In genomic region chr7:79503656-79504250, GRCm38 (mm10) we compare ENCODE assay signal across 15 mouse cellular contexts. TPM values are rescaled to one million over a fixed set of nuclear protein-coding genes. Genes with fewer than 3 reads are reported as not detected.
A peak's percentile ranks its signal among the peaks of the same experiment; 100 is the strongest.
DNase-seq lines count a peak whose midpoint lies in the region; ATAC-seq and TF ChIP-seq lines count a peak whose summit lies in the region.
"Had no signal": no experiment of that assay in that cellular context is flagged by ENCODE, and none has a peak within 500 bp of the region (broad histone marks: within the 10 kb centered on the region; RNA-seq: fewer than 3 reads in every experiment).

No protein-coding gene starts in this region.

- no peak for DNase-seq in layer of hippocampus, adult 2 months (ENCODE audit: low spot score in 2 of 2)
- no peak for DNase-seq in layer of hippocampus, adult 18-20 months (ENCODE audit: low spot score in 2 of 2)
- DNase-seq in ovary, postnatal 36 days (ENCODE audit: low spot score), result no peak
- DNase-seq: adrenal gland, postnatal 25 days; kidney, postnatal 14 days; right cerebral cortex, postnatal 4 days; thymus, postnatal 36 days had no signal

- no peaks in the 10 kb centered on the region for H3K27me3 ChIP-seq in forebrain, embryonic 13.5 days
- no peaks in the 10 kb centered on the region for H3K27me3 ChIP-seq in hindbrain, embryonic 16.5 days (replicated peaks; ENCODE audit: control insufficient read depth, insufficient read depth, low read length)
- peaks cover 71% of the 10 kb centered on the region for H3K27me3 ChIP-seq in neural tube, embryonic 13.5 days
- H3K27me3 ChIP-seq in kidney, embryonic 16.5 days (ENCODE audit: insufficient read depth, low read length), result peaks cover 100% of the 10 kb centered on the region

- H3K4me1 ChIP-seq in forebrain, embryonic 13.5 days, result peaks cover 38% of the 10 kb centered on the region
- peaks cover 22% of the 10 kb centered on the region for H3K4me1 ChIP-seq in hindbrain, embryonic 16.5 days (ENCODE audit: control insufficient read depth, insufficient read depth, low read depth, low read length)
- H3K4me1 ChIP-seq in neural tube, embryonic 13.5 days (replicated peaks), result peaks cover 56% of the 10 kb centered on the region
- peaks cover 17% of the 10 kb centered on the region for H3K4me1 ChIP-seq in kidney, embryonic 16.5 days (ENCODE audit: insufficient read depth, low read length)

- 3% methylated on average over 5 of the region's 5 CpGs for WGBS in forebrain, embryonic 13.5 days
- WGBS in hindbrain, embryonic 16.5 days, result 3% methylated on average over 5 of the region's 5 CpGs
- 4% methylated on average over 5 of the region's 5 CpGs for WGBS in neural tube, embryonic 13.5 days
- WGBS in kidney, embryonic 16.5 days, result 4% methylated on average over 5 of the region's 5 CpGs

- H3K9ac ChIP-seq in forebrain, embryonic 13.5 days, result peak overlapping the region; percentile 100
- H3K9ac ChIP-seq in hindbrain, embryonic 16.5 days (ENCODE audit: low read depth, low read length), result peak overlapping the region; percentile 98
- peak overlapping the region; percentile 100 for H3K9ac ChIP-seq in neural tube, embryonic 13.5 days
- H3K9ac ChIP-seq in kidney, embryonic 16.5 days (replicated peaks; ENCODE audit: low read length), result no peak overlapping the region
- H3K9ac ChIP-seq: limb, embryonic 15.5 days; lung, embryonic 15.5 days had no signal

- H3K4me3 ChIP-seq in layer of hippocampus, adult 2 months, result peak overlapping the region; percentile 89
- peak overlapping the region; percentile 99 for H3K4me3 ChIP-seq in forebrain, embryonic 13.5 days
- peak overlapping the region; percentile 91 for H3K4me3 ChIP-seq in hindbrain, embryonic 16.5 days (ENCODE audit: low read length)
- H3K4me3 ChIP-seq in neural tube, embryonic 13.5 days, result peak overlapping the region; percentile 89
- H3K4me3 ChIP-seq in kidney, embryonic 16.5 days (ENCODE audit: low read length), result no peak overlapping the region

- H3K9me3 ChIP-seq in forebrain, embryonic 13.5 days (replicated peaks), result no peaks in the 10 kb centered on the region
- H3K9me3 ChIP-seq in hindbrain, embryonic 16.5 days (ENCODE audit: control insufficient read depth, low read length), result no peaks in the 10 kb centered on the region
- H3K9me3 ChIP-seq in neural tube, embryonic 13.5 days, result no peaks in the 10 kb centered on the region
- H3K9me3 ChIP-seq in kidney, embryonic 16.5 days (ENCODE audit: low read length), result no peaks in the 10 kb centered on the region
- H3K9me3 ChIP-seq: G1E; limb, embryonic 15.5 days; lung, embryonic 15.5 days had no signal

- peaks cover 43% of the 10 kb centered on the region for H3K36me3 ChIP-seq in forebrain, embryonic 13.5 days (ENCODE audit: poor library complexity, severe bottlenecking)
- H3K36me3 ChIP-seq in hindbrain, embryonic 16.5 days (ENCODE audit: control insufficient read depth, insufficient read depth, low read length), result no peaks in the 10 kb centered on the region
- H3K36me3 ChIP-seq in neural tube, embryonic 13.5 days, result peaks cover 9% of the 10 kb centered on the region
- no peaks in the 10 kb centered on the region for H3K36me3 ChIP-seq in kidney, embryonic 16.5 days (ENCODE audit: insufficient read depth, low read length)
- H3K36me3 ChIP-seq: G1E; limb, embryonic 15.5 days; lung, embryonic 15.5 days had no signal

- peak overlapping the region; percentile 97 for H3K27ac ChIP-seq in layer of hippocampus, adult 2 months
- H3K27ac ChIP-seq in forebrain, embryonic 13.5 days, result peak overlapping the region; percentile 100
- H3K27ac ChIP-seq in hindbrain, embryonic 16.5 days (ENCODE audit: low read depth, low read length), result peak overlapping the region; percentile 97
- peak overlapping the region; percentile 99 for H3K27ac ChIP-seq in neural tube, embryonic 13.5 days (replicated peaks)
- H3K27ac ChIP-seq in kidney, embryonic 16.5 days (ENCODE audit: low read length), result no peak overlapping the region
- H3K27ac ChIP-seq: limb, embryonic 15.5 days; lung, embryonic 15.5 days had no signal

- no peak for TF ChIP-seq CTCF in layer of hippocampus, adult 2 months (conservative IDR thresholded peaks at IDR 0.05)

- ATAC-seq in forebrain, embryonic 13.5 days, result no peak
- no peak for ATAC-seq in hindbrain, embryonic 16.5 days
- no peak for ATAC-seq in neural tube, embryonic 13.5 days (ENCODE audit: low read depth)
- no peak for ATAC-seq in kidney, embryonic 16.5 days (ENCODE audit: low FRiP score, low TSS enrichment)
- ATAC-seq in granulocyte monocyte progenitor cell, adult 5-6 weeks (replicated peaks; ENCODE audit: poor library complexity, severe bottlenecking), result no peak

- peak overlapping the region; percentile 99 for H3K4me2 ChIP-seq in forebrain, embryonic 13.5 days
- H3K4me2 ChIP-seq in hindbrain, embryonic 16.5 days (ENCODE audit: low read length), result peak overlapping the region; percentile 89
- H3K4me2 ChIP-seq in neural tube, embryonic 13.5 days, result peak overlapping the region; percentile 89
- no peak overlapping the region for H3K4me2 ChIP-seq in kidney, embryonic 16.5 days (replicated peaks; ENCODE audit: low read depth, low read length)

RNA-seq across cellular contexts. Expression of gene Polg, which starts 37.6 kb away (rescaled TPM):
- 100 to 1,000 TPM in 1 of 2 experiments, 10 to 100 TPM in 1; 76.5 to 101 TPM for total RNA-seq in layer of hippocampus, adult 2 months (2021)
- total RNA-seq in layer of hippocampus, adult 18-20 months (2021), result 10 to 100 TPM; 81.6 to 81.7 TPM
- 29.7 and 30.4 TPM in 2 replicates for polyA plus RNA-seq in forebrain, embryonic 13.5 days (2015; fragmentation: Nextera tagmentation; extraction: Ambion mirVana)
- 24.2 and 26.4 TPM in 2 replicates for polyA plus RNA-seq in hindbrain, embryonic 16.5 days (2015; fragmentation: Nextera tagmentation; extraction: Ambion mirVana)
- polyA plus RNA-seq in neural tube, embryonic 13.5 days (2015; fragmentation: Nextera tagmentation; extraction: Ambion mirVana), result 28.2 and 28.6 TPM in 2 replicates
- 37.1 and 37.7 TPM in 2 replicates for polyA plus RNA-seq in kidney, embryonic 16.5 days (2015; fragmentation: Nextera tagmentation; extraction: Ambion mirVana)
- total RNA-seq in granulocyte monocyte progenitor cell, adult 5-6 weeks (2014; fragmentation: Nextera tagmentation), result 27.1 and 34.9 TPM in 2 replicates
- 40.5 and 61.0 TPM in 2 replicates for total RNA-seq in granulocyte monocyte progenitor cell, adult 5-6 weeks (2017)
